Mouse (Mus musculus) embryonic fibroblast, embryonic 13.5 days (primary cell): ENCODE results near the gene She.

ENCODE experiments used
- CTCF ChIP-seq: IDR thresholded peaks from 2 replicates; pipeline ENCODE4 v1.5.1; 2011; ENCODE audit warnings: mild to moderate bottlenecking, control low read depth, low read length, moderate library complexity, borderline replicate concordance; ENCODE audit not compliant: insufficient read depth
- POLR2A ChIP-seq: IDR thresholded peaks from 2 replicates; pipeline ENCODE4 v1.6.1; 2011; ENCODE audit warnings: low read depth, mild to moderate bottlenecking, control low read depth, low read length, moderate library complexity

- TF ChIP-seq CTCF (no peak), POLR2A (no peak)
Observed at GRCm38 (mm10) chr3:89808638-89809037, 22.5 kb upstream of the She start.
